Mouse (Mus musculus): Measurements from ENCODE around the gene Katnal1.

- TF ChIP-seq CTCF (IDR thresholded peaks at IDR 0.05; ENCODE audit: low read depth): 0 out of 2 replicates have a peak, but pooled peaks have one; percentile 20
- no peak for TF ChIP-seq EP300 (IDR thresholded peaks at IDR 0.05; ENCODE audit: low read depth)
Observed at GRCm38 (mm10) chr5:148909057-148909395, 20.1 kb downstream of the Katnal1 start.
